Mouse (Mus musculus) activated CD4-positive, CD25-positive, alpha-beta regulatory T cell, adult 4 months (primary cell): ENCODE results near the gene Polr1a. TPM values are rescaled to one million over a fixed set of nuclear protein-coding genes. Genes with fewer than 3 reads are reported as not detected.

ENCODE experiments used
- ATAC-seq: one replicate; pipeline ENCODE4 v1.8.0; 2017
- polyA plus RNA-seq, 2 experiments: library from polyadenylated mRNA; unstranded; fragments of 100-300 nt; shearing (Covaris generic); gene quantifications; one replicate each; pipeline ENCODE4 v1.2.1; 2017

Gene Polr1a
- polyA plus RNA-seq, 2 experiments from 2014 or later = 17.5 to 24.8 TPM

GRCm38 (mm10) chr6:71950592-71950991 is 41.7 kb downstream of the Polr1a start:
- no peak for ATAC-seq

- no peak for ATAC-seq
Measured at GRCm38 (mm10) chr6:71951192-71951591, 42.3 kb downstream of the Polr1a start.

- peak; percentile 9 for ATAC-seq
Measured at GRCm38 (mm10) chr6:71962119-71962518, 53.3 kb downstream of the Polr1a start.

GRCm38 (mm10) chr6:71962706-71963105 is 53.9 kb downstream of the Polr1a start:
- ATAC-seq = peak; percentile 97

- no peak for ATAC-seq
Measured at GRCm38 (mm10) chr6:71963561-71963960, 54.7 kb downstream of the Polr1a start.

- no peak for ATAC-seq
Measured at GRCm38 (mm10) chr6:71966683-71967303, 57.9 kb downstream of the Polr1a start.

- ATAC-seq = no peak
Measured at GRCm38 (mm10) chr6:71967847-71968246, 59.0 kb downstream of the Polr1a start.

GRCm38 (mm10) chr6:71969459-71969858 is 60.6 kb downstream of the Polr1a start:
- no peak for ATAC-seq

GRCm38 (mm10) chr6:71970154-71970553 is 61.3 kb downstream of the Polr1a start:
- ATAC-seq = no peak

GRCm38 (mm10) chr6:71976592-71976991 is 67.7 kb downstream of the Polr1a start:
- no peak for ATAC-seq

- ATAC-seq = peak; percentile 81
Measured at GRCm38 (mm10) chr6:71980165-71980564, 71.3 kb downstream of the Polr1a start.

GRCm38 (mm10) chr6:71980587-71980986 is 71.7 kb downstream of the Polr1a start:
- ATAC-seq = no peak

GRCm38 (mm10) chr6:71981450-71981849 is 72.6 kb downstream of the Polr1a start:
- ATAC-seq = peak; percentile 26

GRCm38 (mm10) chr6:71985984-71986383 is 77.1 kb downstream of the Polr1a start:
- no peak for ATAC-seq

- no peak for ATAC-seq
Measured at GRCm38 (mm10) chr6:71987546-71988248, 78.8 kb downstream of the Polr1a start.

GRCm38 (mm10) chr6:71989647-71990351 is 80.9 kb downstream of the Polr1a start:
- ATAC-seq = no peak

- ATAC-seq = no peak
Measured at GRCm38 (mm10) chr6:71990371-71990837, 81.6 kb downstream of the Polr1a start.

GRCm38 (mm10) chr6:71991190-71991932 is 82.5 kb downstream of the Polr1a start:
- ATAC-seq = no peak

GRCm38 (mm10) chr6:71991933-71992325 is 83.1 kb downstream of the Polr1a start:
- no peak for ATAC-seq

- no peak for ATAC-seq
Measured at GRCm38 (mm10) chr6:71994004-71994403, 85.2 kb downstream of the Polr1a start.

GRCm38 (mm10) chr6:71995081-71995480 is 86.2 kb downstream of the Polr1a start:
- ATAC-seq = no peak

- no peak for ATAC-seq
Measured at GRCm38 (mm10) chr6:71997215-71997614, 88.4 kb downstream of the Polr1a start.
